Mouse (Mus musculus): ENCODE measurements around the gene Upk1a. TPM values are rescaled to one million over a fixed set of nuclear protein-coding genes. Genes with fewer than 3 reads are reported as not detected.
A peak's percentile ranks its signal among the peaks of the same experiment; 100 is the strongest.

The Upk1a gene
- total and polyA plus RNA-seq, 3 experiments, result 0.54 to 1.6 TPM; not detected in 1

DNA sequence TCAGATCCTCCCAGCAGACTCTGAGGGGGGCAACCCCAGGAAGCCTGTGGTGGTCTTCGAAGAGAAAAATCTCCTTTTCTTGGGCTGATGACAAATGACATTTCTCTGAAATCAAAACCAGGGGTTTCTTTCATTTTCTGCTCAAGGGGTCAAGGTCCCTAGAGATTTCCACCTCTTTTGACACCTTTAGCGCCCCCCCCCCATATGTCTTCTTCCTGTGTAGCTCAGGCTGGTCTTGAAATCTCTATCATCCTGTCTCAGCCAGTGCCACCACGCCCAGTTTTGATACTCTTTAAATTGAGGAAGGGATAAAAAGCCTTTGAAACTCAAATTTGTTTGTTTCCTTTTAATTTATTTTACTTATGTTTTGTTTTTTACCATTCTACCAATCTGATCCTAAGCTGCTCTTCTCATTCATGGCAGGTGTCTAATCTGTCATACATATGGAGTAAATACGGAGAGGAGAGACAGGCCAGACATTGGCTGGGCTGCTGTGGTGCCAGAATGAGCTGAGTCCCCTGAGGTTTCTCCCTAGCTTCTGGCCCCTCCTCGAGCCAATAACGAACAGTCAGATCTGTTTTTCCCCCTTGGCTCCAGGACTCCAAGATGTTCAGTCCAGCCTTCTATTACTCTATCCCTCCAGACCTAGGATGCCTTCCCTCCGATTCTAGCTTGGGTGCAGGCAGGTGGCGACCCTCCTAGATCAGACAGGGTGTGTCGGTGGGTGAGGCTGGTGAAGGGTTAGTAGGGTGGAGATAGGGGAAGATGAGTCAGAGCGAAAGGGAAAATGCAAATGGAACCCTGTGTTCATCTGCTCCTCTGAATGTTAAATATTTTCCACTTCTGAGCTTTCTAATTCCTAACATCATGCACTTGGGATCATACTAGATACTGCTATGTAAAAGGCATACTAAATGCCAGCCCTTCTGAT, 18.8 kb downstream of the Upk1a start:
- H3K9me3 ChIP-seq (replicated peaks; ENCODE audit: insufficient read depth, low read length), result no peaks in the 10 kb centered on the region
- peaks cover 0 to 11% of the 10 kb centered on the region in 2 experiments; a peak in 2 of 4 replicates for H3K36me3 ChIP-seq (ENCODE audit: control insufficient read depth in 1 of 2, insufficient read depth in 2 of 2, low read length in 2 of 2)
- H3K79me2 ChIP-seq (ENCODE audit: control insufficient read depth, insufficient read depth, low read length, poor library complexity), result peaks cover 10% of the 10 kb centered on the region
- peak; percentile 67 for DNase-seq (ENCODE audit: low read depth, low spot score)
- H3K4me1 ChIP-seq (ENCODE audit: control insufficient read depth in 1 of 2, insufficient read depth in 2 of 2, low read length in 2 of 2), result peaks cover 10 to 38% of the 10 kb centered on the region in 2 experiments; a peak in 3 of 4 replicates
- peak overlapping the region; percentile 46 to 54 for H3K4me3 ChIP-seq (ENCODE audit: control insufficient read depth in 1 of 2, insufficient read depth in 1 of 2, low read depth in 2 of 2, low read length in 2 of 2)
- H3K9ac ChIP-seq (ENCODE audit: control insufficient read depth, low read depth, low read length, poor library complexity, severe bottlenecking), result peak overlapping the region; percentile 56
- H3K27me3 ChIP-seq (ENCODE audit: control insufficient read depth in 1 of 2, insufficient read depth in 2 of 2, low read length in 2 of 2), result no peaks in the 10 kb centered on the region
- peak overlapping the region; percentile 84 for H3K27ac ChIP-seq (ENCODE audit: control insufficient read depth, low read depth, low read length)
- TF ChIP-seq RAD21 (IDR thresholded peaks at IDR 0.05; ENCODE audit: low read depth, low read length), result no peak
- TF ChIP-seq ETS1 (IDR thresholded peaks at IDR 0.05; ENCODE audit: low read depth, low read length), result peak; percentile 65
- 0 out of 2 replicates have a peak, but pooled peaks have one; percentile 6 for TF ChIP-seq RCOR1 (IDR thresholded peaks at IDR 0.05; ENCODE audit: low read depth, low read length)
- TF ChIP-seq ELF1 (IDR thresholded peaks at IDR 0.05; ENCODE audit: low read depth, low read length), result no peak
- TF ChIP-seq JUND (IDR thresholded peaks at IDR 0.05; ENCODE audit: low read depth, low read length), result peak; percentile 49; the same call in 1 of the 2 replicates
- TF ChIP-seq MYC (IDR thresholded peaks at IDR 0.05; ENCODE audit: low read depth, low read length), result peak; percentile 60; the same call in 1 of the 2 replicates
- peak; percentile 51 for TF ChIP-seq SIN3A (IDR thresholded peaks at IDR 0.05; ENCODE audit: low read length)
- TF ChIP-seq POLR2AphosphoS2 (IDR thresholded peaks at IDR 0.05; ENCODE audit: low read length), result no peak
- TF ChIP-seq ZMIZ1 (IDR thresholded peaks at IDR 0.05; ENCODE audit: low read depth, low read length), result no peak; the same call in 1 of the 2 replicates
- no peak for TF ChIP-seq CHD2 (IDR thresholded peaks at IDR 0.05; ENCODE audit: low read length)
- no peak for TF ChIP-seq MAZ (IDR thresholded peaks at IDR 0.05; ENCODE audit: low read depth, low read length)
- TF ChIP-seq E2F4 (IDR thresholded peaks at IDR 0.05; ENCODE audit: borderline replicate concordance, low read depth, low read length), result no peak
- TF ChIP-seq ZNF384 (IDR thresholded peaks at IDR 0.05; ENCODE audit: low read depth, low read length), result no peak
- TF ChIP-seq EP300 (IDR thresholded peaks at IDR 0.05; ENCODE audit: low read depth in 1 of 2, low read length in 2 of 2), result peak; percentile 33 to 70; a peak in 3 of 4 replicates
- peak; percentile 17; the same call in 1 of the 2 replicates for TF ChIP-seq GATA1 (IDR thresholded peaks at IDR 0.05; ENCODE audit: low read depth, low read length)
- TF ChIP-seq MYB (IDR thresholded peaks at IDR 0.05; ENCODE audit: low read depth, low read length), result no peak
- TF ChIP-seq USF2 (IDR thresholded peaks at IDR 0.05; ENCODE audit: borderline replicate concordance in 1 of 2, insufficient read depth in 1 of 2, low read depth in 1 of 2, low read length in 2 of 2), result no peak
- no peak for TF ChIP-seq GABPA (IDR thresholded peaks at IDR 0.05; ENCODE audit: low read depth, low read length)
- no peak for TF ChIP-seq HCFC1 (IDR thresholded peaks at IDR 0.05; ENCODE audit: low read depth, low read length)
- no peak for TF ChIP-seq MAFK (IDR thresholded peaks at IDR 0.05; ENCODE audit: borderline replicate concordance, low read depth, low read length)
- TF ChIP-seq MEF2A (IDR thresholded peaks at IDR 0.05; ENCODE audit: extremely low read depth, insufficient replicate concordance, low read depth, low read length, poor library complexity, severe bottlenecking), result no peak
- TF ChIP-seq ZC3H11A (IDR thresholded peaks at IDR 0.05; ENCODE audit: low read depth, low read length), result no peak
- TF ChIP-seq POLR2AphosphoS5 (IDR thresholded peaks at IDR 0.05; ENCODE audit: borderline replicate concordance, low read depth, low read length), result no peak
- no peak for TF ChIP-seq USF1 (IDR thresholded peaks at IDR 0.05; ENCODE audit: low read depth, low read length)
- TF ChIP-seq NELFE (IDR thresholded peaks at IDR 0.05; ENCODE audit: low read depth, low read length), result peak; percentile 43; the same call in 1 of the 2 replicates
- no peak for TF ChIP-seq UBTF (IDR thresholded peaks at IDR 0.05; ENCODE audit: borderline replicate concordance, insufficient read depth, low read depth, low read length)
- TF ChIP-seq MAX (IDR thresholded peaks at IDR 0.05; ENCODE audit: low read length), result 0 out of 2 replicates have a peak, but pooled peaks have one; percentile 10
- no peak for TF ChIP-seq CTCF (IDR thresholded peaks at IDR 0.05 in 2 of 3, conservative IDR thresholded peaks at IDR 0.05 in 1 of 3; ENCODE audit: control insufficient read depth in 1 of 3, insufficient read depth in 1 of 3, low read depth in 2 of 3, low read length in 3 of 3, poor library complexity in 1 of 3, severe bottlenecking in 1 of 3)
- 0 out of 2 replicates have a peak, but pooled peaks have one; percentile 23 for TF ChIP-seq MXI1 (IDR thresholded peaks at IDR 0.05; ENCODE audit: low read depth, low read length)
- TF ChIP-seq KAT2A (conservative IDR thresholded peaks at IDR 0.05; ENCODE audit: low read depth, low read length), result no peak
- TF ChIP-seq TBP (IDR thresholded peaks at IDR 0.05; ENCODE audit: low read depth, low read length), result no peak
- TF ChIP-seq ZKSCAN1 (IDR thresholded peaks at IDR 0.05; ENCODE audit: low read depth, low read length), result no peak
- TF ChIP-seq CHD1 (IDR thresholded peaks at IDR 0.05; ENCODE audit: low read depth, low read length), result no peak
- no peak for TF ChIP-seq SMC3 (IDR thresholded peaks at IDR 0.05; ENCODE audit: low read depth, low read length)
- 0 out of 4 replicates have a peak, but pooled peaks of 1 of the 2 experiments have one; percentile 20 for TF ChIP-seq POLR2A (IDR thresholded peaks at IDR 0.05; ENCODE audit: control insufficient read depth in 1 of 2, insufficient read depth in 1 of 2, low read depth in 1 of 2, low read length in 2 of 2, poor library complexity in 1 of 2)

Measured in MEL (cell line).